Mouse (Mus musculus) kidney, postnatal 10 days (tissue): ENCODE measurements at regions not wholly inside any gene's neighbourhood (a gene's known extent, or its start where the extent isn't known, plus 50 kb on each side); places are given as distances from the start of the nearest gene placed in this dataset.
A peak's percentile ranks its signal among the peaks of the same experiment; 100 is the strongest.

Experiments
- DNase-seq: peaks from one replicate; pipeline ENCODE4 v3.0.0; 2021; ENCODE audit warnings: mixed read lengths

DNA sequence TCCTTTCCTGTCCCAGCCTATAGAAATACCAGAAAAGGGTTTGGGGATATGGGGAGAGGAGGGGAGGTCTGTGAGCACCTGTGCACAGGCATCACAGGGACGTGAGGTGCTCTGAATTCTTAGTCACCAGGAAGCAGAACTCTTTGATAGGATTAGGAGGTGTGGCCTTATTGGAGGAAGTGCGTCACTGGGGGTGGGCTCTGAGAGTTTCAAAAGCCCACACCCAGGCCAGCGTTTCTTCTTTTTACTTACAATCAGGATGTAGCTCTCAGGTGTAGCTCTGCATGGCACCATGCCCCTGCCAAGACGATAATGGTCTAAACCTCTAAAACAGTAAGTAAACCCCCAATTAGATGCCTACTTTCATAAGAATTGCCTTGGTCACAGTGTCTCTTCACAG is 162.6 kb upstream of the Ank start:
- DNase-seq: no peak

DNA sequence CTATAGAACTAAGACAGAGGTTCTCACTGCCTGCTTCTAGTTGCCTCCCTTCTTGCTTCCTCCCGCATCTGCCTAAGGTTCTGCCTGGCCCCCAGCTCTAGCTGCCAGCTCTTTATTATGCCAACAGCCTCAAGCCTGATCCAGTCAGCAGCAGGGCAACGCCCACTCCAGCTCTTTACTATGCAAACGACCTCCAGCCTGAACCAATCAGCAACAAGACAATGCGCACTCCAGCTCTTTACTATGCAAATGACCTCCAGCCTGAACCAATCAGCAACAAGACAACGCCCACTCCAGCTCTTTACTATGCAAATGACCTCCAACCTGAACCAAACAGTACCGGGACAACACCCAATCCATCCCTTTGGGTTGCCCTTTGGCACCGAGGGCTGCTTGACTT is 162.2 kb upstream of the Ank start:
- no peak for DNase-seq

DNA sequence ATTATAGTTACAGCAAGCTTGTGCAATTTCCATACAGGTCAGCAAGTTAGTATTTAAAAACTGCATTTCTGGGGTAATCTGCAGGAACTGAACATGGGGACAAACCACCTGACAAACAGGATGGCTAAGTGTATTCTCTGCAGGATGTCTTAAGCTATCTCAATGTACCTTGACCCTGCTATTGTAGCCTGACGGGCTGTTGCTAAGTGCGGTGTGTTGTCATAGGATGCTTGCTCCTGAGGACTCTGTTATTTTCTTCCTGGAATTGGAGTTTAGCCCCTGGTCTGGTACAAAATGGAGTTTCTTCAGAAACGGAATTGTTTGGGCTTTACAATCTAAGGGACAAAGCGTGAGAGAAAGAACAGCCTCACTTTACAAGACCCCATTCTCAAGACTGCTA is 161.4 kb upstream of the Ank start:
- DNase-seq: no peak

DNA sequence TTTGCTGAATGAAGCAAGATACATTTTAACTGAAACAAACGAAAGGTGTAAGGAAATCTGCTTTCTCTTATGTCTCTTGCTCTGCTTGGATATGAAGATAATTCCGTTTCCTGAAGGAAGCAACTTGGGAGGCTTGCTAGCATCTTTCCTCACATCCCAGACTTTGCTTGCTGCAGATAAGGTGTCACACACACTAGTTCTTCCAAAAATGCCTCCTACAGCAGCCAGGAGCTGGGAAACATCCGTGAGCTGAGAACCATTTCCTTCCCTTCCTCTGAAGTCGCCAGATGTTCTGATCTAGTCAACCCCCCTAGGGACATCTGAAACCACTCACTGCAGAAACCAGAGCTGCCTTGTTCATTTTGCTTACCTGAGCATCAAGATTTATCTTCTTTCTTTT is 157.8 kb upstream of the Ank start:
- no peak for DNase-seq

DNA sequence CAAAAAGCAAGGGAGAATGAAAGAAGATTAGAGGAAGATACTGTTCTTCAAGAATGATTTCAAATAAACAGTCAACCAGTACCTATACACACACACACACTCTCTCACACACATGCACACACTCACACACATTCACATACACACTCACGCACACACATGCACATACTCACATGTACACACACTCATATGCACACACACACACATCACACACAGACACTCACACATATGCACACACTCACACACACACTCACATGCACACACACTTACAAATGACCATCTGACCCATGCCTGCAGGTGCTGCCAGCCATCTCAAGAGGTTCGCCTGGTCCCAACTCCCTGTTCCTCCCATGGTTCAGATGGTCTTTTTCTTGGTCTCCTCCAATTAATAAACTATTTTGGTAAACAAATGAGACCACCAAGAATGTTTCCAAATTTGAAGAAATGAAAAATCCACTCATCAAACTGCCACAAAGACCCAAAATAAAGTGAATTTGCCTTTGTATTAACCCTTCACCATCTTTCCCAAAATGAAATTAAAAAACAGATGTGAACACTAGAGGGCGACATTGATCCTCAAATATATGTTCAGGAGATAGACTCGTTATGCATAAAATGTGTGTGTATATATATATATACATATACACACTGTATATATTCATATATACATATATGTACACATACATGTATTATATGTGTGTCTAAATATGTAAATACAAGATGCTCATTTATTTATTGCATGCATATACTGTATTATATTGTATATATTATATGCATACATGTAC is 150.3 kb upstream of the Ank start:
- DNase-seq: no peak

DNA sequence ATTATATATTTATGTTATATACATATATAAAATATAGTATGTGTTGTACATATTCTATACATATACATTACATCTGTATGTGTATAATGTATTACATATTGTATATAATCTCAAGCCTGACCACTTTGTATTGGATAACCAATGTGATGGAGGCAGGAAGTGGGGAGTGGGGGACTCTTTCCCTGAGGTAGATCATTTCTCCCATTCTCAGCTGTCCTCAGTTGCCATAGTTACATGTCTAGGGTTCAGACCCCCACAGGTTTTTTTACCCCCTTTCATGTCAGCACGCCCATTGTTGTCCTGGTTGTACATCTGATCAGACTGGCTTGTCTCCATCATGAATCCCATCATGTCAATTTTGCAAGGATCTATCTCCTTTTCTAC is 149.7 kb upstream of the Ank start:
- DNase-seq: no peak

DNA sequence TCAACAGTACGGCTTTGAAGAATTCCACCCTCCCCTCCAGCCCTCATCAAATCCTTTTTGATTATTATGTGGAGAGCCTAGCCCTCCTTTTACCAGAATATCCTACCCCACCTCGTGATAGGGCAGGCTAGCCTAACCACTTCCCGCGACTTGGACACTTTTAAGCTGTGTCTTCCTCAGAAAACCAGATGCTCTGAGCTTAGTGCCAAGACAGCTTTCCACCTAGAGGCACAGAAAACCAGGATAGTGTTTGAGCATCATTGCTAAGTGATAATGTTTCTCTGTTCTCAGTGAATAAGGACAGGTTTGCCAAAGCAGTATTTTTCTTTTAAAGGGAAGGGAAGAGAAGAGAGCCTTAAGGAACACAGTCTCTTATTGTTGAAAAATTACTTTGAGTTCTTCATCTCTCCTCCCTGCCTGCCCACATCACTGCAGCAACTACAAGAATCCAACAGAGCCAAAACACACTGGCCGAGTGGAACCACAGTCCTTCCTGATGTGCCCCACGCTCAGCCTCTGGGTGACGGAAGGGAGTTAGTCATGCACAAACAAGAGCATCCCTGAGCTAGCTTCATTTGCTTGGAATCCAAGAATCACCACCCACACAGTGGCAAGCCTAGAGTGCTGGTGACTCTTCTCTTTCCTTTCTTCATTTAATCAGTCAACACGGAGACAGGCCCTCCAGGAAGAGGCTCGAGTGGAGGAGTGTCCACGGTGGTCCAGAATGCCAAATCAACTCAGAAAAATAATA is 144.4 kb upstream of the Ank start:
- DNase-seq: no peak

DNA sequence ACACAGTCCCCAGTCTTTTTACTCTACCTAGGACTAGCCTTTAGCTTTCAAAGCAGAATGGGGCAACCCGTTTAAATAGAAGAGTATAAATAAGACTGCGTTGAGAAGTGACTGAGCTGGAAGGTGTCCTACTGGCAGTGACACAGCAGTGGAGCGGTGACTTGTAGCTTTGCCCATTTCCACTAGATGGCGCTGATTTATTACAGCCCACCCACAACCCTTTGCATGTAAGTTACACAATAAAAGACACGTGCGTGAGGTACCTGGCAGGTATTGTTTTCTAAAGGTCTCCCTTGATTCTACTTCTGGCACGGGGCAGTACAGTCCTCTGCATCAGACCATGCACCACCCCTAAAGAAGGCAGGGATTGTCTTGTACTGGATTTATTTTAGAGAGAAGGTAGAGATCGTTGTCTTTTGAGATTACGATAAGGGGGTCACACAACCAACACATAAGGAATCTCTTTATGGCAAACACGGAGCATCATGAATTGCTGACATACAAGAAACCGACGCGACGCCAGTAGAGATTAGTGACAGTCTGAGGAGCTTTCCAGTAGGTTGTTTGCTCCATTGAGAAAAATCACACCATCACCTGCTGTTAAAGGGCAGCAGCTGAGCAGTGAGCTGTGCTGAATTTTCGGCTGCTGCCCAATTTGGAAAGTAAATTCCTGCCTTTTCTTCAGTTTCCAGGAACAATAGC is 140.5 kb upstream of the Ank start:
- DNase-seq: peak; percentile 72

DNA sequence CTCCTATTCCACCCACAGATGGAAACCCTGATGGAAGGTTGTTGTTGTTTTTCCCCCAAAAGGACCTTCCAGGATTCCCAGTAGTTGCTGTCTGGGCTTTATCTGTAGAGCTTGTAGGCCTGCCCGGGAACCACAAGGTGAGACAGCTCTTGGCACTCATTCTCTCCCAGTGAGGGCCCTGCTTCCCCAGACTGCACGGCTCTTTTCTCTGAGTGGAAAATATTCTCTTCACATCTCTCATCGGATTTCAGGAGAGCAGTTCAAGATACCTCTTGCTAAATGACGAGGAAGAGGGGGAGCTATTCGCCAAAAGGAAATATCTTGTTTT is 140.0 kb upstream of the Ank start:
- no peak for DNase-seq

DNA sequence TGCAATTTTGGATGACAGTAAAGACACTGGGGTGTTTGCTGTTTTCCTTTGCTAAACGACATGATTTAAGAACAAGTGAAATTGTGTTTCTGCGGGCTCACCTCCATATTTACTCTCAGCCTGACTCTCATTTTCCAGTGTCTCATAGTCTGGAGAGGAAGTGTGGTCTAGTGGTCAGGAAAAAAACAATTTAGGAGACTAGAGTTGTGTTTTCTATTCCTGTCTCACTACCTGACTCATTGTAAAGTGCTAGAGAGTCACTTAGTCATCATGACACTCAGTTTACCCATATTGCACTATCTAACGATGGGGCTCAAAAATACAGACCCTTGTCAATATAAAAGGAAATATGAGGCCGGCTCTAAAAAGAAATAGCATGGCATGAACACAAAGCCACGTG is 138.7 kb upstream of the Ank start:
- DNase-seq: no peak

DNA sequence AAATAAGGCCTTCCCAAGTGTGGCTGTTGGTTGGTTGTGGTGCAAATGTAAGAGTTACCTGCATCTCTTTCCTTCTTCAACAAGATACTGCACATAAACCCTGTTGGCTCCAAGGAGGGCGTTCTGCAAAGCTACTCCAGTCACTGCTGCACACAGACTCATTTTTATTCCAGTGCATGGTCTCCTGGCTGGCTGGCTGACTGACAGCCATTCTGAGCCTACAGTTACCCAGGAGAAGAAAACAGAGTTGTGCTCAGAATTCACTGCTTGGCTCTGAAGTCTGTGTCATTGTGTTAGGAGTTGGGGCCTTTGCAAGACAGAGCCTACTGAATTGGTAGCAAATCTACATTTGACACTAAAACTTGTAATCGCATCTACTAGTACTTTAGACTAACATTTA is 138.0 kb upstream of the Ank start:
- no peak for DNase-seq

DNA sequence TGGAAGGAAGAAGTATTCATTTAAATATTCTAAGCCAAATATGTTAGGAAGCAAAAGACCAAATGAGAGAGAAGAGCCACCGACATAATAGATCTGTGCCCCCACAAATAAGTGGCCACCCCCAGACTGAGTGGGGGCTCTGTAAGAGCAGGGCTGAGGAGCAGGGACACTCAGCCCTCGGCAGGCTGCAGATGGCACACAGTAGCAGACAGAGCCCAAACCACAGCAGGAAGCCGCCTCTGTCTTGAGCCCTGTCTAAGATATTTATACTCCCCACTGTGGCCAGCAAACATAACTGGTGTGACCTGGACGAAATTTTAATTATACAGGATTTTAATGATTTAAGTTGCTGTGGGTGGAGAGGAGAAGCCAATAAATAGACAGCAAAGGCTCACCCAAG is 126.4 kb upstream of the Ank start:
- DNase-seq: no peak

DNA sequence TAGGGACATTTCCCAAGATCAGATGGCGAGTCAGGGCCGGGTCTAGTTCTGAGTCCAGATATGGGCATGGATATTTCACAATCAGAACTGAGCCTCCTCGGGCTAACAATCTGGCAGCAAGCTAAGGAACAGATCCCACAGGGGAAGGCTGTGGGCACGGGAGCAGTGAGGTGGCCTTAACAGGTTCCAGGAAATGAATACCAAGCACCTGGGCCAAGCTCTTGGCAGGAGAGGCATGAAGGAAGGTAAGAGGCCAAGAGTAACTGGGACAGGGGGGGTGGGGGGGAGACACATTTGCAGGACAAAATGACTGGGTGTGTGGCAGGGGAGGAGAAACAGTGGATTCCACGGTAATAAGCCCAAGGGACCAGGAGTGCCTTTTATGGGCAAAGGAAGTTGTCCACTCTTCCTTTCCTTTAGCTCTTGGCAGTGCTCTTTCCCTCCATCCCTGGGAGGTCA is 124.9 kb upstream of the Ank start:
- no peak for DNase-seq

DNA sequence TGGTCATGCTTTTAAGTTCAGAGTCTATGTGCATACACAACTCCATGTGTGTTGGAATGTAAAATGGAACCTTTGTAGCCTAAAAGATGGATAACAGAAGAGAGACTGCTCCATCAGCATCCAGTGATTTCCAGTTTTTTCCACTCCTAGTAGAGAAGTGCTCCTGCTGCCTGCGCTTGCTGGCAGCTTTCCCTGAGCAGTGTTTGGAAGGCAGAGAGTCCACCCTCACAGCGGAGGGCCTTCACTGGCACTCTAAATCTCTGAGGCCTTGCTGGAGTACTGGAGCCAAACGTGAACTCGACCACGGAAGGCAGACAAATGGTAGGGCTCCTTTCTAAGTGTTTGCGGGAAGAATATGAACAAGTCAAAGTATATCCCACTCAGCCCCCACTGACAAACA is 108.0 kb upstream of the Ank start:
- DNase-seq: no peak

DNA sequence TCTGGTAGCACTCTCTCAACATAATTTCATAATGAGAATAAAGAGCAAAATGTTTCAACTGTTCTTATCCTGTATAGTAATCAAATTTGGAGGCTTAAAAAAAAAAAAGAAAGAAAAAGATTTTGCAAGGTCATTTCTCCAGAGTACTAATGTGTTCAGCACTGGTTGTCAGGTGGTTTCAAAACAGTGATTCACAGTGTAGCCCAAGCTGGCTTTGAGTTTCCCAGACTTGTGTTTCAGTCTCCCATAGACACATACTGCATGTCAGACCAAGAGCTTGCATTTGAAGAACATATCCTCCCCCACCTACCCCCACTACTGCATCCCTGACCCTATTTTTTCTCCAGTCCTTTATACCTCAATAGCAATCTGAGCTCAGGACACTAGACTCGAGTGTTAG is 107.2 kb upstream of the Ank start:
- no peak for DNase-seq

DNA sequence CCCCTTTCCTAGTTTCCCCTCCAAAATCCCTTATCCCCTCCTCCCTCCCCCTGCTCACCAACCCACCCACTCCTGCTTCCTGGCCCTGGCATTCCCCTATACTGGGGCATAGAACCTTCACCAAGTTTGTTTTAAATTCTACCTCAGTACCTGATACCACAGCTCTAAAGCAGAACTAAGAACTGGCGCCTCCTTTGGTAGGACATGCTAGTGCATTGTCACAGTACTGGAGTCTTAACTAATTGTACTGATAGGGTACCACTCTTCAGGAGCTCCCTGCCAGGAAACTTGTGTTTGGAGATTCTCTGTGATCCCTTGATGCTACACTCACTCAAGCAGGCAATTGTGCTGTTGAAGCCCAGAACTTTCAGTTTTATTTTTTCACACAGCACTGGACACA is 92.0 kb upstream of the Ank start:
- no peak for DNase-seq

DNA sequence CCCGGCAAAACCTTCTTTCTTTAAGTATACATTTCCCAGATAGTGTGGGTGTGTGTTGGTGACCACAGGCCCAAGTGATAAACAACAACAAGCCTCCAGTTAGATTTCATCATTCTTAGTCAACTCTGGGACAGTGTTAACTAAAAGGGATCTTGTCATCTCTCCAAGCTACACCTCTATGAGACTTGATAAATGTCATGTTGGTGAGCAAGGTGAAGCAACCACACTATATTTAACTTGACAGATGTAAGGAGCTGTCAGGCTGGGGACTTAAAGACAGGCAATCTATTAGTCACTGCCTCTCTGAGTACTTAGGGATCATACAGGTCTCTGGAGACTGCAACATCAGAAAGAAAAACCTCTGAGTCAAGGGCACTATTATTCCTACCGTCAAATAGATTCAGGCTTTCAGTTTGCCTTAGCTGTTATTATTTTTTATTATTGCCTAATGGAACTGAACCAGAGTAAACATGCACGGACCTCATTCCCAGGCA is 87.8 kb upstream of the Ank start:
- no peak for DNase-seq

DNA sequence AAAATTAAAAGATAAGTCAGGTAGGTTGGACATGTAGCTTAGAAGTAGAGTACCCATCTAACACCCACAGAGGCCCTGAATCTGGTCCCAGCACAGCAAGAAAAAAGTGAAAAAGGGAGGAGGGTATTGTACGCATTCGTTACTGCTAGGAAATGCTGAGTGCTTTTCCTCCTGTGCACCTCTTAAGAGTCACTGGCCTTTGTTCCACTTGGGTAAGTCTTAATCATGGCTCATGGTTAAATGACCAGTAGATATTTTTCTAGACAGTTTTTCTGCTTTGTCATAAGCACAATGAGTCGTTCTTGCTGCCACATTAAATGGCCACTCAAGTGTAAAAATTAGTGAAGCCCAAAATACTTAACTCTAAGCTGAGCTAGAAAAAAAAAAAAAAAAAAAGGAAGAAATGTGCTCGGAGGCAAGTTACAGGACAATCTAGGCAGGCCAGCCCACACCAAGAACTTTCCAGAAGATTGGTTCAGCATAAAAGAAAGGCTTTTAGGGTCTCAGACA is 86.0 kb upstream of the Ank start:
- no peak for DNase-seq

DNA sequence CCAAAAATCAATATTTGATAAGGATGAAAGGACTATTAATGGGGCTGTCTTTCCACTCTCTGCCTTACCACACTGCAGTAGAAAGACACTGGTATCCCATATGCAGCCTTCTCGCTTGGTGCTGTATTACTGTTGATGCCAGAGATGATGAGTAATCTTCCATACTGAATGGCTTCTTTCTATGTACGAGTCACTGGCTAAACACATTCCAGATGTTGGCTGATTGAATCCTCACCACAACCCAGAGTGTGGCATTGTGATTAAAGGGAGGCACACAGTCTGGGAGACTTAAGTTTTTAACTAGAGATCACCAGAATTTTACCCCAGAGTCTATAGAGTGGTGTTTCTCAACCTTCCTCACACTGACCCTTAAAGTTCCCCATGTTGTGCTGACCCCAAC is 84.9 kb upstream of the Ank start:
- DNase-seq: no peak

DNA sequence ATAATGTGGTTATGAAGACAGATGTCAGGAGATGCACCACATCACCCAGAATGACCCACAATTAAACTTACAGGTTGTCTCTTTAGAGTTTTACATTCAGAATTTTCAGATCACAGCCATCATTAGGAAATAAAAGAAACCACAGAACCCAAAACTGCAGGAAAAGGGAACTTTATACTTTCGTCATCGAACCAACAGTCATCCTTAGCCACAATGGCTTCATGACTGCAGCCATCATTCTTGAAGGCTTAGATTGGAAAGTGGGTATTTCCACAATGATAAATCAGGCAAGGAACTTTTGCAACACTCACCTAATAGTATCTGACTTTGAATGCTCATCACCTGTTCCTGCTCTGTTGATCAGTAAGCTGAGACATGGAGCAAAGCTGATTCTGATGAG is 75.9 kb upstream of the Ank start:
- no peak for DNase-seq

DNA sequence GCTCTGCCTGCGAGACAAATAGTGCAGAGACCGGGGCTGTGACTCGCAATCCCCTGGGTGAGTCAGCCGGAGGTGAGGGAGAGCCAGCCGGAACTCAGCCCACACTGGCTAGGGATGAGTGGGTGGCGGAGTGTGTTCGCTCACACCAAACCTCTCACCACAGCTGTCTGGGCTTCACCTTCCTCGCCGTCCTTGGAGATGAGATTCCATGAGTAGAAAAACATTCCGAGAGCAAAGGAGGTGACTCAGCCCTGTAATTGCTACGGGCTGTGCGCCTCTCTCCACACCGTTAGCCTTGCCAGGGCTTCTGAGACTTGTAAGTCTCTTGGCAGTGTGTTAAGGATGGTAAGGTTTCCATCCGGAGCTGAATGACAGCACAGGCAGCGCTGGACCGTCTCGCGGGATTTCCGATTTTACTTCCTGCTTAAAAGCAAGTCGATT is 60.7 kb upstream of the Ank start:
- DNase-seq: peak; percentile 51

DNA sequence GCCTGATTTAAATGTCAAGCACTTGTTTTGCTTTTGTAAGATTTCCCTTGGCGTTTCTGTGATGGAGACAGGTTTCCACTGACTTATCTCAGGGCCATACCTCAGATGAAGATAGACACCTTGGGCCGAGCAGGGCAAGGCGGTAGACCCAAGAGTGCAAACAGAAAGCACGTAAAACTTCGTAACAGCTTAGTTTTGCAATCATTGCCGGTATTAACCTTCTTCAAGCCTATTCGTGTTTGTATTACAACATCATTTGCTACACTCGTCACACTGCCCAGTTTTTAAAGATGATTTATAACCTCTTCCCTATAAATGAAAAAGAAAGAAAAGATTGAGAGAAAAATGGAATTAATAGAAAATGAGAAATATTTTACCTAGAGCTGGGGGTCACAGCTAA is 56.6 kb upstream of the Ank start:
- peak; percentile 0 for DNase-seq

DNA sequence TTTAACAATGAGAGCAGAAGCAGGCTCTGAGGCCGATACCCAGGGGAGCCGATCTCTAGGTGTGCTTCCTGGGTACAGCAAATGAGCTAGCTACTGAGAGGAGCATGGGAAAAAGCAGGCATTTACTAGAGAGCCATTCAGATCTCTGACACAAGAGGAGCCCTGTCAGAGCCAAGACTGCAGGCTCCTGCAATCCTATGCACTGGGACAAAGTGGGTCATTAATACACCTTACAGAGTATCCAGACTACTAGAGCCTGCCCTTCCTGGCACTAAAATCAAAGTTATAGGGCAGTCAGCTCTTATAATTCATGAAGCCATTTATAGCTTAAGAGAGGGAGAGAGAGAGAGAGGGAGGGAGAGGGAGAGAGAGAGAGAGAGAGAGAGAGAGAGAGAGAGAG is 54.2 kb upstream of the Ank start:
- DNase-seq: no peak

DNA sequence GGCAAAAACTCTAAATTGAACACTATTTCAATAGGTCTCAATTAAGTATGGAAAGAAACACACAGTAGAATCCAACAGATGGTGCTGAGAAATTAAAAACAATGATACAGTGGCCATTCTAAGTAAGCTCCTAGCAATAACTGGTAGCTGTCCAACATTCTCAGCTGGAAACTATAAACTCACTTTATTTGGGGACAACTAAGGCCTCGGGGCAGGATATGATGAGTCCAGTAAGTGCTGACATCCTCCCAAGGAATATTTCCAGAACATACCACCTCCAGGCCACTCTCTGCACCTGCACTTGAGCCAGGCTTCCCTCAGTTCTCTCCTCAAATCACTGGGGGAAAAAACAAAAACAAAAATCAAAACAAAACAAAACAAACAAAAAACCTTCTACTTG is 53.7 kb upstream of the Ank start:
- DNase-seq: peak; percentile 26
